Mouse (Mus musculus): Measurements from ENCODE around the gene Tff2. TPM values are rescaled to one million over a fixed set of nuclear protein-coding genes. Genes with fewer than 3 reads are reported as not detected.

Gene Tff2
- polyA plus RNA-seq, 1 experiment from 2014 or later: not detected

DNA sequence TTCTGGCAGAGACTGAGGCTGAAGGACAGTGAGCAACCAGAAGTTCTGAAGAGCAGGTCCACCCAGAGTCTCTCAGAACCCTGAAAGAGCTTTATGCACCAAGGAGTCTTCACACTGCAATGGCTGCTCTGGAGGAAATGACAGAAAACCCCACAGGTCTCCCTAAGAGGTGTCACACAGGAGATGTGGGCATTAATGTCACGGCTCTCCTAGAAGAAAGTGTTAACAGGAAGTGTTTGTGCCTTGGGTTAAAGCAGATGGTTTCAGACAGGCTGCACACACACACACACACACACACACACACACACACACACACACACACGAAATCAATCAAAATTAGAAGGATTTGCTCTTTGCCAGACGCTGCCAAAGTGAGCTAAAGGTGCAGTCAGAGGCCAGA is 7.8 kb downstream of the Tff2 start:
- Histone ChIP-seq H3K9me3 (no peaks in the 10 kb centered on the region), H3K36me3 (no peaks in the 10 kb centered on the region), H3K4me2 (no peak overlapping the region), H3K9ac (replicated peaks) (no peak overlapping the region), H3K4me1 (replicated peaks) (no peaks in the 10 kb centered on the region), H3K4me3 (replicated peaks) (no peak overlapping the region), H3K27ac (no peak overlapping the region), H3K27me3 (0 out of 2 replicates have a peak, but pooled peaks cover under 1% of the 10 kb centered on the region)
- ATAC-seq (ENCODE audit: insufficient number of reproducible peaks, insufficient read depth, low FRiP score, low TSS enrichment, low read depth): no peak
- 31% methylated on average over 3 of the region's 3 CpGs for WGBS

- WGBS: 73% methylated on average over 6 of the region's 6 CpGs
- Histone ChIP-seq H3K4me2 (no peak overlapping the region), H3K27me3 (0 out of 2 replicates have a peak, but pooled peaks cover 6% of the 10 kb centered on the region), H3K4me1 (replicated peaks) (no peaks in the 10 kb centered on the region), H3K9me3 (no peaks in the 10 kb centered on the region), H3K27ac (no peak overlapping the region), H3K9ac (replicated peaks) (no peak overlapping the region), H3K36me3 (no peaks in the 10 kb centered on the region), H3K4me3 (replicated peaks) (no peak overlapping the region)
- no peak for ATAC-seq (ENCODE audit: insufficient number of reproducible peaks, insufficient read depth, low FRiP score, low TSS enrichment, low read depth)
These were observed 9.2 kb downstream of the Tff2 start for GRCm38 (mm10) chr17:31134913-31135312.

DNA sequence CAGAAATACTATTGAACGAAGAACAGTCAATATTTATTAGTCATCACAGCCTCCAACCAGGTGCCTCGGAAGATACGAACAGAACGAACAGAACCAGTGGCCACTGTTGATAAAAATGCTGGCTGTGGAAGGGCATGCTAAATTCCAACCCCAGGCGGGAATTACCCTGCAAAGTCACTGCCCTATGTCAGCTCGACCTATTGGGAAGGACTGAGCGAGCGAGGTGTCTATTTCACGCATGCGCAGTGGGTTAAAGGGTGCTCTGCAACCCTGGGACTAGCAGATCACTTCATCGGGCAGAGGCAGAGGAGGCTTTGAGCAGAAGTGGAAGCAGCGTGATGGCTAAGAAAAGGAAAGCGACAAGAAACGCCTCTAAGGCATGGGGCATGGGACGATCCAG is 10.3 kb downstream of the Tff2 start:
- H3K36me3 ChIP-seq: no peaks in the 10 kb centered on the region
- H3K9me3 ChIP-seq: no peaks in the 10 kb centered on the region
- H3K9ac ChIP-seq (replicated peaks): no peak overlapping the region
- no peak overlapping the region for H3K4me2 ChIP-seq
- WGBS: 70% methylated on average over 15 of the region's 15 CpGs
- no peak for ATAC-seq (ENCODE audit: insufficient number of reproducible peaks, insufficient read depth, low FRiP score, low TSS enrichment, low read depth)
- 0 out of 2 replicates have a peak, but pooled peaks cover 6% of the 10 kb centered on the region for H3K27me3 ChIP-seq
- H3K4me3 ChIP-seq (replicated peaks): no peak overlapping the region
- H3K27ac ChIP-seq: no peak overlapping the region
- no peaks in the 10 kb centered on the region for H3K4me1 ChIP-seq (replicated peaks)

DNA sequence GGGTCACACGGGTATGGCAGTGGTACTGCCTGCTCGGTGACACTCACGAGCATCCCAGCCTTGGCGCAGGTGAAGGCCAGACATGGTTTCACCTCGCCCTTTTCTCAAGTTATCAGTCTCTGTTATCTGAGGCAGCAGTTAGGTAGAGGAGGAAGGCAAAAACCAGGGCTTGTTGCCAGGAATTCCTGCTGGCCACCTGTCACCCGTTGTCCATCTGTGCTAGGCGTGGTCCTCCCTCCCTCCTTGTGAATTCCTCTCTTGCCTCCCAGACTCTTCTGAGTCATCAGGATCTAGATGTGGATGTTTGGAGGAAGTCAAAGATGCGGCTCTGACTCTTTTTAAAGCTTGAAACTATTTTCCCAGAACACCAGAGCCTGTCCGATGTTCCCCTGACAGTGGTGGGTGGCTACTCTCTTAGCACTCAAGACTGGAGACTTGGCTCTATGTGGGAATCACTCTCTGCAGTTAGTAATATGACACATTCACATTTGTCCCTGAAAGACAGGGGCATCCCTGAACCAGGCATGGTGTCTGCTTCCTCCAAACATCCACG is 12.7 kb downstream of the Tff2 start:
- WGBS: 83% methylated on average over 10 of the region's 10 CpGs
- Histone ChIP-seq H3K4me3 (replicated peaks) (no peak overlapping the region), H3K9me3 (no peaks in the 10 kb centered on the region), H3K36me3 (no peaks in the 10 kb centered on the region), H3K4me2 (no peak overlapping the region), H3K9ac (replicated peaks) (no peak overlapping the region), H3K27ac (no peak overlapping the region), H3K27me3 (0 out of 2 replicates have a peak, but pooled peaks cover 6% of the 10 kb centered on the region), H3K4me1 (replicated peaks) (no peaks in the 10 kb centered on the region)
- ATAC-seq (ENCODE audit: insufficient number of reproducible peaks, insufficient read depth, low FRiP score, low TSS enrichment, low read depth): no peak

- H3K27me3 ChIP-seq: 0 out of 2 replicates have a peak, but pooled peaks cover 6% of the 10 kb centered on the region
- H3K4me3 ChIP-seq (replicated peaks): no peak within 1 kb of the TSS
- WGBS: 13% methylated on average over 2 of the region's 2 CpGs
- H3K9me3 ChIP-seq: no peaks in the 10 kb centered on the region
- no peak within 1 kb of the TSS for H3K9ac ChIP-seq (replicated peaks)
- H3K4me1 ChIP-seq (replicated peaks): no peaks in the 10 kb centered on the region
- ATAC-seq (ENCODE audit: insufficient number of reproducible peaks, insufficient read depth, low FRiP score, low TSS enrichment, low read depth): no peak
- H3K4me2 ChIP-seq: no peak within 1 kb of the TSS
- no peaks in the 10 kb centered on the region for H3K36me3 ChIP-seq
- H3K27ac ChIP-seq: no peak within 1 kb of the TSS
These were observed 14.6 kb downstream of the Tff2 start, which contains the start of gene Tff3 for GRCm38 (mm10) chr17:31129452-31129851. Tff3 (minus strand) TSS chr17:31129646.

DNA sequence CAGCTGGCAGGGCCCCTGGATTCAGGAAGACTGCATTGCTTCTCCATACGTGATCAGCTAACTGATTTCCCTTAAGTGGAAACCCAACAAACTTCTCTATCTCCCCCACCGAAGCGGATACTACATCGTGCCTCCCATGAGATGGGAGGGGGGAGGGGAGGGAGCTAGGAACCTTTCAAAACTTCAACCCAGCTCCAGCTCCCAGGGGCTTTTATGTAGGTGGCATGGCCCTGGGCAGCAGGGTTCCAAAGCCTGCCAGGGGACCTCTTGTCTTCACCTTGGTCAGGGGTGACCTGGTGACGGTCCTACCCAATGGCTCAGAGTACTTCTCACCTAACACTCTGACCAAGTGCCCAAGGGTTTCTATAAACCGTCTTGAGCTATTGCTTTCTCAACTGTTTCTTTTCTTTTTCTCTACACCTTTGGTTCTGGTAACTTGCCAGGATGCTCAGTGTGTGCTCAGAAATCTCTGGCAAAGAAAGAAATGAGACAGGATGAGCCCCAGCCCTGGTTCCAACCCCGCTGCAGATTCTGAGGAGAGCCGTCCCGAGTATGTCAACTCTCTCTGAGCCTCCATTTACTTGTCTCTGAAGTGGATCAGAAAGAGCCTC is 15.3 kb downstream of the Tff2 start:
- WGBS: 83% methylated on average over 9 of the region's 9 CpGs
- Histone ChIP-seq H3K4me3 (replicated peaks) (no peak overlapping the region), H3K9ac (replicated peaks) (no peak overlapping the region), H3K36me3 (no peaks in the 10 kb centered on the region), H3K27me3 (0 out of 2 replicates have a peak, but pooled peaks cover 6% of the 10 kb centered on the region), H3K9me3 (no peaks in the 10 kb centered on the region), H3K4me2 (no peak overlapping the region), H3K4me1 (replicated peaks) (no peaks in the 10 kb centered on the region), H3K27ac (no peak overlapping the region)
- no peak for ATAC-seq (ENCODE audit: insufficient number of reproducible peaks, insufficient read depth, low FRiP score, low TSS enrichment, low read depth)

DNA sequence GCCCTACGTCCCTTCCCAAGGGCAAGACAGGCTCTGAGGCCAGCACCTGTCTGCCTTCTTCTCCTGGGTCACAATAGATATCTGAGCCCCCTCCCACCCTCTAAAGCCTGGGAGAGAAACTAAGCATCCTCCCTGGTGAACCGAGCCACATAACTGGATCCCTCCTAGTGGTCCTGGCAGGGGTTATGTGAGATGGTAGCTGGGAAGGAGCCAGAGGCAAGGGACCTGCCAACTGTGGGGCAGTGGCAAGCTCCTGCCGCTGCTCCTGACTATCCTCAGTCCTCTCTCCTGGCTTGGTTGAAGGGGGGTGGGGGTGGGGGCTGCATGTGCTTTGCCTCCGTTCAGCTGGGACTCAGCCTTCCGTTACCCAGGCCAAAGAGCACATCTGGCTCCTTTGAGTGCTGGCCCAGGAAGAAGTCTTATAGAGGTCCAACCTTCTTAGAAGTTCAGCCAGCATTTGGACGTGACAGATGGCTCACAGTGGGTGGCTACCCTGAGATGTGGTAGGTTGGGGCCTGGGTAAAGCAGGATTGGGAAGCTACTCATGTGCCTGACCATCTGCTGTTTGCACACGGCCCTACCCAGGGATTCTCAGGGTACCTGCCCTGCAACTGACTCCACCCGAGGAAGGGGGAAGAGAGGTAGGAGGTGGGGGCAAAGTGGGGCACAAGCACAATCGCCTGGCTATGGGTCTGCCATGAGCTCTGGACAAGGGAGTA is 18.4 kb downstream of the Tff2 start:
- Histone ChIP-seq H3K4me1 (replicated peaks) (no peaks in the 10 kb centered on the region), H3K27me3 (peaks cover 3% of the 10 kb centered on the region; the same call in 1 of the 2 replicates), H3K4me3 (replicated peaks) (no peak overlapping the region), H3K9me3 (peaks cover 3% of the 10 kb centered on the region; the same call in 1 of the 2 replicates), H3K4me2 (no peak overlapping the region), H3K36me3 (no peaks in the 10 kb centered on the region), H3K9ac (replicated peaks) (no peak overlapping the region), H3K27ac (no peak overlapping the region)
- ATAC-seq (ENCODE audit: insufficient number of reproducible peaks, insufficient read depth, low FRiP score, low TSS enrichment, low read depth): no peak
- 23% methylated on average over 9 of the region's 9 CpGs for WGBS

DNA sequence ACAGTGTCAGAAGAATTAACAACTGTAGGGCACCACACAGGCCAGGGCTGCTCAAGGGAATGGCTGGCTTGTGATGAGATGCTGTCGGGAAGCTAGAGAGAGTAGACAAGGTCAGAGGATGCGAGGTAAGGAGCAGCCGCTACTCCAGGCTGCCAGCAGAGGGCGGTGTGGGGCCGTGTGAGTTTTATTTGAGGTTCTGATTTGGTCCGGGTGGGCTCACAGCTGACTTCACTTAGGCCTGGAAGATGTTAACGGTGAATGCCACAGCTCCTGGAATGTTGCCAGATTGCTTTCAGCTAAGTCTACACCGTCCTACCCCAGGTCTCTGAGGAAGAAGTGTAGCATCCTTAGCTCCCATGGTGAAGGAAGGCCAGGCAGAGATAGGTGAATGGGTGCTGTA is 22.1 kb downstream of the Tff2 start:
- Histone ChIP-seq H3K4me1 (replicated peaks) (no peaks in the 10 kb centered on the region), H3K36me3 (no peaks in the 10 kb centered on the region), H3K9ac (replicated peaks) (no peak overlapping the region), H3K27ac (no peak overlapping the region), H3K4me3 (replicated peaks) (no peak overlapping the region), H3K27me3 (peaks cover 3% of the 10 kb centered on the region; the same call in 1 of the 2 replicates), H3K4me2 (no peak overlapping the region), H3K9me3 (peaks cover 3% of the 10 kb centered on the region; the same call in 1 of the 2 replicates)
- 10% methylated on average over 8 of the region's 8 CpGs for WGBS
- no peak for ATAC-seq (ENCODE audit: insufficient number of reproducible peaks, insufficient read depth, low FRiP score, low TSS enrichment, low read depth)

DNA sequence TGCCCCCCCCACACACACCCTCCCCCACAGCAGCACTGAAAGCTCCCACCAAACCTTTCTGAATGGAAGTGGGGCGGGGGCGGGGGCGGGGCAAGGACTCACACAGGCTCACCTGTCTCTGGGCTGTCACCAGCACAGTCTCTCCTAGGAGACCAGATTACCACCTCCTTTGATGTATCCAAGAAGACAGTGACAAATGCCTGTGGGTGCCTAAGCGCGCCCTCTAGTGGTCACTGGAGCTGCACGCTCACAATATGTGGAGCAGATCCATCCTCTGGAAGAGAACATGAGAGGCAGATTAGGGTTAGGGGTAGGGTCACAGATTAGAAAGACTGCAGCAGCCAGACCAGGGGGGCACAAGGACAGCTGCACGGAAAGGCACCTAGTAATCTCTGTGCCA is 24.7 kb downstream of the Tff2 start:
- Histone ChIP-seq H3K27ac (no peak overlapping the region), H3K4me1 (replicated peaks) (no peaks in the 10 kb centered on the region), H3K9ac (replicated peaks) (no peak overlapping the region), H3K4me3 (replicated peaks) (no peak overlapping the region), H3K27me3 (peaks cover 3% of the 10 kb centered on the region; the same call in 1 of the 2 replicates), H3K36me3 (no peaks in the 10 kb centered on the region), H3K4me2 (no peak overlapping the region), H3K9me3 (peaks cover 3% of the 10 kb centered on the region; the same call in 1 of the 2 replicates)
- 5% methylated on average over 7 of the region's 7 CpGs for WGBS
- no peak for ATAC-seq (ENCODE audit: insufficient number of reproducible peaks, insufficient read depth, low FRiP score, low TSS enrichment, low read depth)

- H3K4me2 ChIP-seq: no peak overlapping the region
- no peak overlapping the region for H3K9ac ChIP-seq (replicated peaks)
- H3K36me3 ChIP-seq: no peaks in the 10 kb centered on the region
- no peaks in the 10 kb centered on the region for H3K9me3 ChIP-seq
- WGBS: 84% methylated on average over 5 of the region's 5 CpGs
- no peak for ATAC-seq (ENCODE audit: insufficient number of reproducible peaks, insufficient read depth, low FRiP score, low TSS enrichment, low read depth)
- no peaks in the 10 kb centered on the region for H3K4me1 ChIP-seq (replicated peaks)
- H3K27ac ChIP-seq: no peak overlapping the region
- H3K4me3 ChIP-seq (replicated peaks): no peak overlapping the region
- H3K27me3 ChIP-seq: peaks cover 6% of the 10 kb centered on the region; the same call in 1 of the 2 replicates
These were observed 26.1 kb downstream of the Tff2 start for GRCm38 (mm10) chr17:31117946-31118345.

DNA sequence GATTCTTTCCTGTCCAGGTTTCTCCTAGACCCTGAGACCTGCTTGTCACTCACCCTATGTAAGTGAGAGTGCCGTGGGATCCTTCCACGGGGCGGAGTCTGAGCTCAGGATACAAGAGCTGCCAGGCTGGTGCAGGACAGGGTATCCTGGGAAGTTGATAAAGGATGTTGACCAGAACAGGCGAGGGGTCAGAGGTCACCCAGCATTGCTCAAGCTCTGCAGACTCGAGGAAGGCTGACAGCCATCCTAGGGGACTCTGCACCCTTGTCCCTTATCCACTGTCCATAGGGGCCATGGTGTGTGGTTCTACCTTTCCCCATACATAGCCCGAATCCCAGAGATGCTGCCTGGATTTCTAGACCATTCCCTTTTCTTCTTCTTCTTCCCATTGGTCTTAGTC is 28.0 kb downstream of the Tff2 start:
- Histone ChIP-seq H3K4me1 (replicated peaks) (no peaks in the 10 kb centered on the region), H3K36me3 (0 out of 2 replicates have a peak, but pooled peaks cover 7% of the 10 kb centered on the region), H3K4me3 (replicated peaks) (no peak overlapping the region), H3K27me3 (peaks cover 6% of the 10 kb centered on the region; the same call in 1 of the 2 replicates), H3K9ac (replicated peaks) (no peak overlapping the region), H3K9me3 (no peaks in the 10 kb centered on the region), H3K4me2 (no peak overlapping the region), H3K27ac (no peak overlapping the region)
- 63% methylated on average over 6 of the region's 6 CpGs for WGBS
- ATAC-seq (ENCODE audit: insufficient number of reproducible peaks, insufficient read depth, low FRiP score, low TSS enrichment, low read depth): no peak

Data from limb, embryonic 12.5 days (tissue).